ENCODE assay signal across 24 mouse cellular contexts in genomic region chr3:40991541-40991940, GRCm38 (mm10). TPM values are rescaled to one million over a fixed set of nuclear protein-coding genes. Genes with fewer than 3 reads are reported as not detected.
DNase-seq lines count a peak whose midpoint lies in the region; ATAC-seq and TF ChIP-seq lines count a peak whose summit lies in the region.
"Had no signal": no experiment of that assay in that cellular context is flagged by ENCODE, and none has a peak within 500 bp of the region (broad histone marks: within the 10 kb centered on the region; RNA-seq: fewer than 3 reads in every experiment).

No protein-coding gene starts in this region.

- DNase-seq in adrenal gland, postnatal 10 days: peak; percentile 5
- DNase-seq in adrenal gland, postnatal 25 days: no peak
- DNase-seq in kidney, adult 2 months: peak; percentile 45
- no peak for DNase-seq in kidney, postnatal 14 days
- DNase-seq in liver, postnatal 0 days: no peak
- peak; percentile 3 for DNase-seq in brain, embryonic 14.5 days (ENCODE audit: low read depth)
- DNase-seq: cerebellum, adult 11-12 months; cerebellum, adult 9-11 months; gastrocnemius, postnatal 14 days; heart, postnatal 14 days; lung, embryonic 14.5 days; thymus, adult 2 months; thymus, postnatal 36 days had no signal

- ATAC-seq in liver, postnatal 0 days: peak; percentile 45
- ATAC-seq in liver, embryonic 12.5 days: no peak
- ATAC-seq: activated CD4-positive, CD25-positive, alpha-beta regulatory T cell, adult 4 months; CD4-positive, CD25-positive, alpha-beta regulatory T cell, adult 4 months; hindbrain, embryonic 16.5 days; midbrain, embryonic 15.5 days had no signal

- peaks cover 5% of the 10 kb centered on the region for H3K36me3 ChIP-seq in kidney, adult 2 months (ENCODE audit: control insufficient read depth, insufficient read depth, low read length)
- H3K36me3 ChIP-seq in liver, postnatal 0 days (replicated peaks; ENCODE audit: insufficient read depth, low read length): no peaks in the 10 kb centered on the region
- H3K36me3 ChIP-seq in liver, embryonic 12.5 days: no peaks in the 10 kb centered on the region
- H3K36me3 ChIP-seq: embryonic facial prominence, embryonic 15.5 days; forebrain, embryonic 12.5 days; limb, embryonic 13.5 days; midbrain, embryonic 10.5 days; midbrain, embryonic 15.5 days; neural tube, embryonic 15.5 days had no signal

- no peak overlapping the region for H3K27ac ChIP-seq in kidney, adult 2 months (ENCODE audit: insufficient read depth, low read depth, low read length)
- no peak overlapping the region for H3K27ac ChIP-seq in liver, postnatal 0 days (ENCODE audit: low read depth)
- H3K27ac ChIP-seq in liver, embryonic 12.5 days: no peak overlapping the region
- H3K27ac ChIP-seq: embryonic facial prominence, embryonic 15.5 days; forebrain, embryonic 12.5 days; limb, embryonic 13.5 days; liver, embryonic 14.5 days; midbrain, embryonic 10.5 days; midbrain, embryonic 15.5 days; neural tube, embryonic 15.5 days had no signal

- no peak overlapping the region for H3K4me3 ChIP-seq in kidney, adult 2 months (ENCODE audit: insufficient read depth, low read depth, low read length)
- H3K4me3 ChIP-seq in liver, postnatal 0 days (ENCODE audit: low read depth, low read length): no peak overlapping the region
- no peak overlapping the region for H3K4me3 ChIP-seq in liver, embryonic 12.5 days
- H3K4me3 ChIP-seq: embryonic facial prominence, embryonic 15.5 days; forebrain, embryonic 12.5 days; limb, embryonic 13.5 days; midbrain, embryonic 10.5 days; midbrain, embryonic 15.5 days; neural tube, embryonic 15.5 days had no signal

- no peak for TF ChIP-seq POLR2A in kidney, adult 2 months (IDR thresholded peaks at IDR 0.05; ENCODE audit: low read depth, low read length)
- no peak for TF ChIP-seq POLR2A in brain, embryonic 14.5 days (IDR thresholded peaks at IDR 0.05; ENCODE audit: borderline replicate concordance, extremely low read depth, insufficient read depth, insufficient read length, poor library complexity, severe bottlenecking)

- H3K9me3 ChIP-seq in liver, postnatal 0 days (ENCODE audit: low read length): no peaks in the 10 kb centered on the region
- H3K9me3 ChIP-seq in liver, embryonic 12.5 days (replicated peaks): no peaks in the 10 kb centered on the region
- H3K9me3 ChIP-seq: embryonic facial prominence, embryonic 15.5 days; forebrain, embryonic 12.5 days; limb, embryonic 13.5 days; midbrain, embryonic 10.5 days; midbrain, embryonic 15.5 days; neural tube, embryonic 15.5 days had no signal

- no peak for TF ChIP-seq EP300 in liver, postnatal 0 days (IDR thresholded peaks at IDR 0.05; ENCODE audit: low read depth)

- no peak overlapping the region for H3K9ac ChIP-seq in liver, postnatal 0 days (replicated peaks)
- no peak overlapping the region for H3K9ac ChIP-seq in liver, embryonic 12.5 days
- H3K9ac ChIP-seq: embryonic facial prominence, embryonic 15.5 days; forebrain, embryonic 12.5 days; limb, embryonic 13.5 days; liver, embryonic 14.5 days; lung, embryonic 14.5 days; midbrain, embryonic 15.5 days; neural tube, embryonic 15.5 days had no signal

- H3K4me2 ChIP-seq in liver, postnatal 0 days (ENCODE audit: low read depth, low read length): no peak overlapping the region
- H3K4me2 ChIP-seq in liver, embryonic 12.5 days: no peak overlapping the region
- H3K4me2 ChIP-seq: embryonic facial prominence, embryonic 15.5 days; forebrain, embryonic 12.5 days; limb, embryonic 13.5 days; lung, embryonic 14.5 days; midbrain, embryonic 15.5 days; neural tube, embryonic 15.5 days had no signal

- TF ChIP-seq CTCF in kidney, adult 2 months (conservative IDR thresholded peaks at IDR 0.05; ENCODE audit: insufficient read depth, insufficient read length, low read depth, low read length): no peak
- no peak for TF ChIP-seq CTCF in liver, postnatal 0 days (IDR thresholded peaks at IDR 0.05; ENCODE audit: low read depth)
- no peak for TF ChIP-seq CTCF in brain, embryonic 14.5 days (IDR thresholded peaks at IDR 0.05; ENCODE audit: borderline replicate concordance, extremely low read depth, insufficient read depth, insufficient read length)

- WGBS in kidney, adult 2 months: 46% methylated on average over 3 of the region's 3 CpGs
- WGBS in liver, postnatal 0 days (ENCODE audit: insufficient replicate concordance): 65% methylated on average over 3 of the region's 3 CpGs
- WGBS in liver, embryonic 12.5 days (ENCODE audit: insufficient replicate concordance): 64% methylated on average over 3 of the region's 3 CpGs

- no peaks in the 10 kb centered on the region for H3K27me3 ChIP-seq in kidney, adult 2 months (replicated peaks; ENCODE audit: control insufficient read depth, insufficient read depth, low read length)
- no peaks in the 10 kb centered on the region for H3K27me3 ChIP-seq in liver, postnatal 0 days (ENCODE audit: insufficient read depth, low read length)
- H3K27me3 ChIP-seq in liver, embryonic 12.5 days (replicated peaks): no peaks in the 10 kb centered on the region
- H3K27me3 ChIP-seq: embryonic facial prominence, embryonic 15.5 days; forebrain, embryonic 12.5 days; limb, embryonic 13.5 days; midbrain, embryonic 15.5 days; neural tube, embryonic 15.5 days had no signal

- H3K4me1 ChIP-seq in kidney, adult 2 months (ENCODE audit: control insufficient read depth, insufficient read depth, low read length): peaks cover 4% of the 10 kb centered on the region; the same call in 1 of the 2 replicates
- peaks cover 13% of the 10 kb centered on the region for H3K4me1 ChIP-seq in liver, postnatal 0 days (ENCODE audit: insufficient read depth)
- H3K4me1 ChIP-seq in liver, embryonic 12.5 days: no peaks in the 10 kb centered on the region
- H3K4me1 ChIP-seq: embryonic facial prominence, embryonic 15.5 days; forebrain, embryonic 12.5 days; limb, embryonic 13.5 days; midbrain, embryonic 10.5 days; midbrain, embryonic 15.5 days; neural tube, embryonic 15.5 days had no signal

RNA-seq across cellular contexts. Expression of gene Larp1b, which starts 41.9 kb away (rescaled TPM):
- total RNA-seq in adrenal gland, postnatal 10 days (2021): 10 to 100 TPM; 37.3 to 39.9 TPM
- total RNA-seq in adrenal gland, postnatal 25 days (2021): 37.7 and 37.9 TPM in 2 replicates
- polyA plus RNA-seq in kidney, adult 2 months (2012; rRNA removed): 13.2 and 15.6 TPM in 2 replicates
- polyA plus RNA-seq in liver, postnatal 0 days (2015; fragmentation: Nextera tagmentation; extraction: Ambion mirVana): 22.3 and 27.9 TPM in 2 replicates
- 10.2 and 10.7 TPM in 2 replicates for polyA plus RNA-seq in liver, embryonic 12.5 days (2016; fragmentation: Nextera tagmentation; extraction: Ambion mirVana)
- polyA plus RNA-seq in brain, embryonic 14.5 days (2012; rRNA removed): 5.9 and 8.4 TPM in 2 replicates

Comparison
In these comparisons a context has a peak if more than half of its experiments do, and no peak if none do; other contexts are left out.
1. DNase-seq: peak in adrenal gland, postnatal 10 days (single experiment), kidney, adult 2 months (single experiment) and brain, embryonic 14.5 days (single experiment); none in adrenal gland, postnatal 25 days (single experiment), kidney, postnatal 14 days (single experiment) and liver, postnatal 0 days (single experiment).